Mouse (Mus musculus): ENCODE measurements around the gene Ap1b1.

DNA sequence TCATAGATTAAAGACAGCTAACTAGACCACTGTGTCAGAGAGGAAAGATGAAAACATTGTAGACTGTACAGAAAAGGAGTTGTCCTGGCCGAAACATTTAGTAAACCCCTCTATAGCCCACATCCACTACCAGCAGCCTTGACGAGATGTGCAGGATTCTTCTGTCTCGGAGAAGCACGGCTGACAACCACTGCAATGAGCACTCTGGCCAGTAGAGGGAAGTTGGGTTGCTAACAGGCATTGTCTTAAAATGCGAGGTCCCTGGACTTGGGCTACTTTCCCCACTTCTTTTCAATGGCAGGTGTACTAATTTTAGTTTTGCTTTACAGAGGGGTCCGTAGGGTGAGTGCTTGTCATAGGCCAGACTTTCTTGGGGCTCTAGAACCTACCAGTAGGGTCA, 30.9 kb downstream of the Ap1b1 start:
- TF ChIP-seq NANOG (IDR thresholded peaks at IDR 0.05; ENCODE audit: borderline replicate concordance, low read length) (no peak), CTCF (conservative IDR thresholded peaks at IDR 0.05; ENCODE audit: low read length) (peak; percentile 34; the same call in 1 of the 2 replicates), POU5F1 (IDR thresholded peaks at IDR 0.05; ENCODE audit: borderline replicate concordance, low read length) (no peak)
